ENCODE assay signal across 8 mouse cellular contexts in the genomic region with DNA sequence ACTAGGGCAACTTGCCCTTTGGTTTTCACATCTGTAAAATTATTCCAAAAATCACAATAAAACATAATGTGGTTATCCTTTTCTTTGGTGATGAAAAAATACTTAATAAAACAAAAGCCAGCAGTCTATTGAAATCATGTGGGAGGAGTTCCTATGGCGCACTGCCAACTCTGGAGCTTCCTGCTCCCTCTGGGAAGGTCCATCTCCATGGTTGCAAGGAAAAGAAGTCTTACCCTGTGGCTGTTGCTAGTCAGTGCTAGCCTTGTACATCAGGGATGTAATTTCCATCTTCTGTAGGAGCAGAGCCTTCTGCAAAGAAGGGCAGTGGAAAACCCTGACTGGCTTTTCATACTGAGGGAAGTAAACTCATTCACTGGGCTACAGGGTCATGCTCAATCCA. TPM values are rescaled to one million over a fixed set of nuclear protein-coding genes. Genes with fewer than 3 reads are reported as not detected.
A peak's percentile ranks its signal among the peaks of the same experiment; 100 is the strongest.
DNase-seq lines count a peak whose midpoint lies in the region; ATAC-seq and TF ChIP-seq lines count a peak whose summit lies in the region.

No protein-coding gene starts in this region.

- H3K36me3 ChIP-seq in hindbrain, embryonic 15.5 days, result no peaks in the 10 kb centered on the region
- no peaks in the 10 kb centered on the region for H3K36me3 ChIP-seq in hindbrain, embryonic 11.5 days (ENCODE audit: control insufficient read depth, insufficient read depth, low read length)
- H3K36me3 ChIP-seq in stomach, postnatal 0 days (ENCODE audit: control insufficient read depth, insufficient read depth, low read length), result no peaks in the 10 kb centered on the region
- H3K36me3 ChIP-seq in forebrain, embryonic 16.5 days (ENCODE audit: control insufficient read depth, insufficient read depth), result no peaks in the 10 kb centered on the region

- no peak for DNase-seq in hindbrain, embryonic 11.5 days (ENCODE audit: low spot score)
- peak; percentile 18 for DNase-seq in right cerebral cortex, postnatal 14 days
- DNase-seq in right cerebral cortex, postnatal 4 days, result no peak
- peak; percentile 40 for DNase-seq in heart, postnatal 25 days (ENCODE audit: low spot score)
- peak; percentile 25 for DNase-seq in stomach, postnatal 0 days (ENCODE audit: low spot score)

- no peaks in the 10 kb centered on the region for H3K27me3 ChIP-seq in hindbrain, embryonic 15.5 days
- no peaks in the 10 kb centered on the region for H3K27me3 ChIP-seq in hindbrain, embryonic 11.5 days (ENCODE audit: control insufficient read depth, insufficient read depth, low read length)
- no peaks in the 10 kb centered on the region for H3K27me3 ChIP-seq in stomach, postnatal 0 days (ENCODE audit: control insufficient read depth, insufficient read depth, low read length)
- H3K27me3 ChIP-seq in forebrain, embryonic 16.5 days (replicated peaks; ENCODE audit: control insufficient read depth, insufficient read depth, low read length), result no peaks in the 10 kb centered on the region

- no peak for TF ChIP-seq CTCF in stomach, postnatal 0 days (IDR thresholded peaks at IDR 0.05; ENCODE audit: low read depth)

- no peaks in the 10 kb centered on the region for H3K9me3 ChIP-seq in hindbrain, embryonic 15.5 days
- no peaks in the 10 kb centered on the region for H3K9me3 ChIP-seq in hindbrain, embryonic 11.5 days (ENCODE audit: control insufficient read depth, low read length)
- H3K9me3 ChIP-seq in stomach, postnatal 0 days (ENCODE audit: control insufficient read depth, low read length), result no peaks in the 10 kb centered on the region
- H3K9me3 ChIP-seq in forebrain, embryonic 16.5 days (ENCODE audit: control insufficient read depth, low read length), result no peaks in the 10 kb centered on the region

- H3K4me1 ChIP-seq in hindbrain, embryonic 15.5 days (replicated peaks), result no peaks in the 10 kb centered on the region
- no peaks in the 10 kb centered on the region for H3K4me1 ChIP-seq in hindbrain, embryonic 11.5 days (replicated peaks; ENCODE audit: control insufficient read depth, insufficient read depth, low read length)
- H3K4me1 ChIP-seq in stomach, postnatal 0 days (replicated peaks; ENCODE audit: control insufficient read depth, insufficient read depth), result no peaks in the 10 kb centered on the region
- H3K4me1 ChIP-seq in forebrain, embryonic 16.5 days (replicated peaks; ENCODE audit: control insufficient read depth, insufficient read depth, low read length), result no peaks in the 10 kb centered on the region

- no peak overlapping the region for H3K9ac ChIP-seq in hindbrain, embryonic 15.5 days
- no peak overlapping the region for H3K9ac ChIP-seq in hindbrain, embryonic 11.5 days (ENCODE audit: low read depth, low read length)
- H3K9ac ChIP-seq in stomach, postnatal 0 days (ENCODE audit: low read length), result no peak overlapping the region
- H3K9ac ChIP-seq in forebrain, embryonic 16.5 days (replicated peaks; ENCODE audit: low read depth, low read length), result no peak overlapping the region

- H3K4me3 ChIP-seq in hindbrain, embryonic 15.5 days, result no peak overlapping the region
- no peak overlapping the region for H3K4me3 ChIP-seq in hindbrain, embryonic 11.5 days (ENCODE audit: low read depth, low read length)
- no peak overlapping the region for H3K4me3 ChIP-seq in stomach, postnatal 0 days (ENCODE audit: low read depth, low read length)
- no peak overlapping the region for H3K4me3 ChIP-seq in forebrain, embryonic 16.5 days (replicated peaks; ENCODE audit: low read length)

- no peak for TF ChIP-seq EP300 in stomach, postnatal 0 days (optimal IDR thresholded peaks at IDR 0.05)

- no peak overlapping the region for H3K27ac ChIP-seq in hindbrain, embryonic 15.5 days (replicated peaks)
- H3K27ac ChIP-seq in hindbrain, embryonic 11.5 days (ENCODE audit: low read depth, low read length), result no peak overlapping the region
- H3K27ac ChIP-seq in stomach, postnatal 0 days (replicated peaks), result no peak overlapping the region
- no peak overlapping the region for H3K27ac ChIP-seq in forebrain, embryonic 16.5 days (ENCODE audit: low read length)

- intact Hi-C loops in heart, postnatal 25 days (cut with DNase I), result no loop called here

- WGBS in hindbrain, embryonic 15.5 days, result 86% methylated on average over 1 of the region's 1 CpGs
- WGBS in hindbrain, embryonic 11.5 days, result 91% methylated on average over 1 of the region's 1 CpGs
- WGBS in stomach, postnatal 0 days, result 88% methylated on average over 1 of the region's 1 CpGs
- 88% methylated on average over 1 of the region's 1 CpGs for WGBS in forebrain, embryonic 16.5 days

- peak; percentile 71 for ATAC-seq in hindbrain, embryonic 15.5 days (ENCODE audit: low FRiP score, low read depth)
- no peak for ATAC-seq in hindbrain, embryonic 11.5 days (ENCODE audit: low FRiP score)
- no peak for ATAC-seq in stomach, postnatal 0 days (ENCODE audit: low FRiP score, low TSS enrichment)
- no peak for ATAC-seq in erythroid progenitor cell, adult 5-6 weeks (replicated peaks; ENCODE audit: low FRiP score, poor library complexity, severe bottlenecking)
- no peak for ATAC-seq in forebrain, embryonic 16.5 days

- no peak overlapping the region for H3K4me2 ChIP-seq in hindbrain, embryonic 15.5 days
- no peak overlapping the region for H3K4me2 ChIP-seq in hindbrain, embryonic 11.5 days (replicated peaks; ENCODE audit: low read depth, low read length)
- H3K4me2 ChIP-seq in stomach, postnatal 0 days (replicated peaks; ENCODE audit: low read depth), result no peak overlapping the region
- no peak overlapping the region for H3K4me2 ChIP-seq in forebrain, embryonic 16.5 days (ENCODE audit: low read length)

RNA-seq across cellular contexts. Expression of a gene that starts 29.0 kb away (rescaled TPM):
- 162 and 163 TPM in 2 replicates for polyA plus RNA-seq in hindbrain, embryonic 15.5 days (2015; fragmentation: Nextera tagmentation; extraction: Ambion mirVana)
- 271 and 282 TPM in 2 replicates for polyA plus RNA-seq in hindbrain, embryonic 11.5 days (2014; fragmentation: Nextera tagmentation; extraction: Ambion mirVana)
- total RNA-seq in heart, postnatal 25 days (2021), result 100 to 1,000 TPM; 117 to 128 TPM
- 173 and 187 TPM in 2 replicates for polyA plus RNA-seq in stomach, postnatal 0 days (2015; fragmentation: Nextera tagmentation; extraction: Ambion mirVana)
- 114 and 117 TPM in 2 replicates for total RNA-seq in erythroid progenitor cell, adult 5-6 weeks (2015; ENCODE audit: low replicate concordance)
- 91.3 and 96.0 TPM in 2 replicates for total RNA-seq in erythroid progenitor cell, adult 5-6 weeks (2017; ENCODE audit: low replicate concordance)
- polyA plus RNA-seq in forebrain, embryonic 16.5 days (2015; fragmentation: Nextera tagmentation; extraction: Ambion mirVana), result 170 and 199 TPM in 2 replicates

Comparison
In these comparisons a context has a peak if more than half of its experiments do, and no peak if none do; other contexts are left out.
1. DNase-seq: peak in right cerebral cortex, postnatal 14 days (single experiment), heart, postnatal 25 days (single experiment) and stomach, postnatal 0 days (single experiment); none in hindbrain, embryonic 11.5 days (single experiment) and right cerebral cortex, postnatal 4 days (single experiment).